Mouse (Mus musculus) liver, embryonic 14.5 days (tissue): ENCODE data around the gene 9230104L09Rik.

Experiments
- CTCF ChIP-seq: IDR thresholded peaks from 2 replicates; pipeline ENCODE4 v1.5.1; 2016; ENCODE audit warnings: antibody characterized with exemption, low read depth, control low read depth
- EP300 ChIP-seq: IDR thresholded peaks from 2 replicates; pipeline ENCODE4 v1.6.1; 2016; ENCODE audit warnings: antibody characterized with exemption, low read depth

DNA sequence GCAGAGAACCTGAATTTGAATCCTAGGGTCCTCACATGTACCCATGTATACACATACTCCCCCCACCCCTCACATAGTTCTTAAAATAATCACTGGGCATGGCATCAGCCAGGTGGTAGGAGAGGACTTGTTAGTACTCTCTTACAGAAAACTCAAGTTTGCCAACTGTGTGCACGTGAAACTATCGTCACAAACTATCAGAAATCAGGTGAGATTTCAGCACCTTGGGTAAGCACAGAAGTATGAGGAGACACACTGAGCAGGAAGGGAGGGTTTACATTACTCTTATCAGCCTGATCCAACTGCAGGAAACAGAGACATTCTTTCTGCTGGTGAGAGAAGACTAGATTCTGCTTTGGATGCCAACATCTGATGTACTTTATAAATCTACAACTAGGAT lies 25.6 kb downstream of the 9230104L09Rik start:
- TF ChIP-seq EP300: no peak
- TF ChIP-seq CTCF: no peak
